Mouse (Mus musculus) lung, embryonic 14.5 days (tissue): ENCODE measurements around the gene Ube2g1. TPM values are rescaled to one million over a fixed set of nuclear protein-coding genes. Genes with fewer than 3 reads are reported as not detected.

ENCODE experiments used
- ATAC-seq: fragments of 200-750 bp; cut with Nextera tagmentation; 2 replicates; pipeline ENCODE4 v1.8.0; 2017; ENCODE audit warnings: mild to moderate bottlenecking, moderate TSS enrichment, moderate library complexity; ENCODE audit not compliant: insufficient read depth
- DNase-seq: peaks from one replicate; pipeline ENCODE4 v3.0.0-alpha.2; 2015
- H3K27ac ChIP-seq: fragments of 300-500 bp; sonication (generic); 2 replicates; pipeline ENCODE4 v1.5.1; 2014; ENCODE audit warnings: low read depth, mild to moderate bottlenecking, moderate library complexity
- H3K27me3 ChIP-seq: fragments of 300-500 bp; sonication (generic); 2 replicates; pipeline ENCODE4 v1.6.1; 2014; ENCODE audit warnings: low read length, control low read depth; ENCODE audit not compliant: insufficient read depth
- H3K36me3 ChIP-seq: fragments of 300-500 bp; sonication (generic); 2 replicates; pipeline ENCODE4 v1.6.1; 2014; ENCODE audit warnings: control low read depth; ENCODE audit not compliant: insufficient read depth
- H3K4me1 ChIP-seq: fragments of 300-500 bp; sonication (generic); 2 replicates; pipeline ENCODE4 v1.6.1; 2014; ENCODE audit warnings: antibody characterized with exemption, control low read depth; ENCODE audit not compliant: insufficient read depth
- H3K4me2 ChIP-seq: fragments of 300-500 bp; sonication (generic); 2 replicates; pipeline ENCODE4 v1.6.1; 2014; ENCODE audit warnings: mild to moderate bottlenecking
- H3K4me3 ChIP-seq: fragments of 300-500 bp; sonication (generic); 2 replicates; pipeline ENCODE4 v1.5.1; 2014; ENCODE audit warnings: low read depth, low read length
- H3K9ac ChIP-seq: fragments of 300-500 bp; sonication (generic); 2 replicates; pipeline ENCODE4 v1.6.1; 2014
- H3K9me3 ChIP-seq: fragments of 300-500 bp; sonication (generic); 2 replicates; pipeline ENCODE4 v1.6.1; 2016; ENCODE audit warnings: low read depth, low read length, control low read depth
- CTCF ChIP-seq: IDR thresholded peaks from 2 replicates; pipeline ENCODE4 v1.5.1; 2016; ENCODE audit warnings: antibody characterized with exemption, low read depth
- WGBS: fragments of 180-500 bp; shearing (Covaris S2); extraction: QIAGEN DNeasy Blood & Tissue Kit; methylation state at CpG from one replicate; pipeline ENCODE4 v1.1.7; 2014; 5-methylcytosine and 5-hydroxymethylcytosine counted together
- microRNA-seq: library from miRNA; unstranded; fragments of <30 nt; microRNA quantifications from one replicate; pipeline ENCODE4, GENCODE M21; 2016; ENCODE audit warnings: borderline number of aligned reads
- polyA plus RNA-seq: library from polyadenylated mRNA; unstranded; fragments of >200 nt; fragmentation: Nextera tagmentation; extraction: Ambion mirVana; gene quantifications from 2 replicates; pipeline ENCODE4 v1.2.1, GENCODE M21; 2014

Ube2g1 gene
- polyA plus RNA-seq, 1 experiment from 2014 or later, result 77.9 TPM

- TF ChIP-seq CTCF, result no peak
- WGBS, result 65% methylated on average over 2 of the region's 2 CpGs
- no peaks in the 10 kb centered on the region for H3K4me1 ChIP-seq
- no peaks in the 10 kb centered on the region for H3K9me3 ChIP-seq
- no peaks in the 10 kb centered on the region for H3K27me3 ChIP-seq
- H3K4me2 ChIP-seq, result no peak overlapping the region
- H3K27ac ChIP-seq, result no peak overlapping the region
- peaks cover 33% of the 10 kb centered on the region for H3K36me3 ChIP-seq
- DNase-seq, result no peak
- no peak overlapping the region for H3K9ac ChIP-seq
- ATAC-seq, result no peak
- no peak overlapping the region for H3K4me3 ChIP-seq
These were observed 116.1 kb downstream of the Ube2g1 start for GRCm38 (mm10) chr11:72723165-72723564.

- Histone ChIP-seq H3K4me3 (no peak overlapping the region), H3K27ac (no peak overlapping the region), H3K9ac (no peak overlapping the region), H3K27me3 (no peaks in the 10 kb centered on the region), H3K4me1 (no peaks in the 10 kb centered on the region), H3K36me3 (peaks cover 36% of the 10 kb centered on the region), H3K9me3 (no peaks in the 10 kb centered on the region), H3K4me2 (no peak overlapping the region)
- peak; percentile 38 for DNase-seq
- TF ChIP-seq CTCF, result peak; percentile 48
- no peak for ATAC-seq
These were observed 116.8 kb downstream of the Ube2g1 start for GRCm38 (mm10) chr11:72723871-72724270.

GRCm38 (mm10) chr11:72726023-72726422, 118.9 kb downstream of the Ube2g1 start:
- Histone ChIP-seq H3K27me3 (no peaks in the 10 kb centered on the region), H3K9me3 (no peaks in the 10 kb centered on the region), H3K27ac (no peak overlapping the region), H3K4me3 (no peak overlapping the region), H3K36me3 (peaks cover 58% of the 10 kb centered on the region), H3K4me1 (no peaks in the 10 kb centered on the region), H3K9ac (no peak overlapping the region), H3K4me2 (no peak overlapping the region)
- ATAC-seq (no peak), DNase-seq (peak; percentile 35)
- TF ChIP-seq CTCF, result peak; percentile 53

GRCm38 (mm10) chr11:72733736-72734135, 126.7 kb downstream of the Ube2g1 start:
- Histone ChIP-seq H3K4me2 (no peak overlapping the region), H3K9ac (no peak overlapping the region), H3K27ac (no peak overlapping the region), H3K36me3 (peaks cover 72% of the 10 kb centered on the region), H3K9me3 (no peaks in the 10 kb centered on the region), H3K4me1 (no peaks in the 10 kb centered on the region), H3K27me3 (no peaks in the 10 kb centered on the region), H3K4me3 (no peak overlapping the region)
- ATAC-seq, result no peak
- DNase-seq, result no peak
- 89% methylated on average over 3 of the region's 3 CpGs for WGBS
- no peak for TF ChIP-seq CTCF

GRCm38 (mm10) chr11:72734840-72735518, 127.9 kb downstream of the Ube2g1 start:
- WGBS, result 68% methylated on average over 4 of the region's 4 CpGs
- no peaks in the 10 kb centered on the region for H3K27me3 ChIP-seq
- no peaks in the 10 kb centered on the region for H3K9me3 ChIP-seq
- no peak overlapping the region for H3K27ac ChIP-seq
- TF ChIP-seq CTCF, result no peak
- H3K4me1 ChIP-seq, result no peaks in the 10 kb centered on the region
- ATAC-seq (no peak), DNase-seq (no peak)
- no peak overlapping the region for H3K4me2 ChIP-seq
- H3K4me3 ChIP-seq, result no peak overlapping the region
- H3K36me3 ChIP-seq, result peaks cover 72% of the 10 kb centered on the region
- H3K9ac ChIP-seq, result no peak overlapping the region

GRCm38 (mm10) chr11:72735519-72735860, 128.4 kb downstream of the Ube2g1 start:
- Histone ChIP-seq H3K4me3 (no peak overlapping the region), H3K4me1 (no peaks in the 10 kb centered on the region), H3K27ac (no peak overlapping the region), H3K4me2 (no peak overlapping the region), H3K9me3 (no peaks in the 10 kb centered on the region), H3K27me3 (no peaks in the 10 kb centered on the region), H3K36me3 (peaks cover 72% of the 10 kb centered on the region), H3K9ac (no peak overlapping the region)
- no peak for DNase-seq
- no peak for TF ChIP-seq CTCF
- 80% methylated on average over 2 of the region's 2 CpGs for WGBS
- no peak for ATAC-seq

Small RNA genes lying within 50 kb of the gene (microRNA-seq; reads per million reads assigned to microRNA genes)
- not detected for gene Gm25678

Other genes starting within 250 kb of the Ube2g1 start
- 6.1 and 6.5 TPM in 2 replicates for gene Tekt1, start 244.8 kb upstream of the Ube2g1 start, polyA plus RNA-seq
- 107 and 122 TPM in 2 replicates for gene Smtnl2, start 195.6 kb upstream of the Ube2g1 start, polyA plus RNA-seq
- not detected in 2 replicates for gene Ggt6, start 171.8 kb upstream of the Ube2g1 start, polyA plus RNA-seq
- 157 and 161 TPM in 2 replicates for gene Mybbp1a, start 165.9 kb upstream of the Ube2g1 start, polyA plus RNA-seq
- 7.5 and 8.5 TPM in 2 replicates for gene Spns2, start 117.4 kb upstream of the Ube2g1 start, polyA plus RNA-seq
- 0.09 TPM in 1 of 2 replicates, not detected in the other for gene Spns3, start 56.8 kb upstream of the Ube2g1 start, polyA plus RNA-seq
- gene Ankfy1, start 82.7 kb downstream of the Ube2g1 start, polyA plus RNA-seq, result 35.3 and 36.7 TPM in 2 replicates
- gene Cyb5d2, start 188.9 kb downstream of the Ube2g1 start, polyA plus RNA-seq, result 4.3 and 4.7 TPM in 2 replicates
- 12.2 and 12.6 TPM in 2 replicates for gene Zzef1, start 188.9 kb downstream of the Ube2g1 start, polyA plus RNA-seq